ENCODE assay signal across 19 mouse cellular contexts in genomic region chr11:100292884-100293283, GRCm38 (mm10). TPM values are rescaled to one million over a fixed set of nuclear protein-coding genes. Genes with fewer than 3 reads are reported as not detected.
"Had no signal": no experiment of that assay in that cellular context is flagged by ENCODE, and none has a peak within 500 bp of the region (broad histone marks: within the 10 kb centered on the region; RNA-seq: fewer than 3 reads in every experiment).

No protein-coding gene starts in this region.

- H3K9ac ChIP-seq: limb, embryonic 13.5 days; liver, embryonic 15.5 days; neural tube, embryonic 12.5 days; stomach, embryonic 15.5 days had no signal

- H3K4me2 ChIP-seq: limb, embryonic 13.5 days; liver, embryonic 11.5 days; liver, embryonic 15.5 days; neural tube, embryonic 12.5 days; stomach, embryonic 15.5 days had no signal

- ATAC-seq: lung, postnatal 0 days had no signal

- H3K9me3 ChIP-seq: limb, embryonic 13.5 days; liver, embryonic 15.5 days; midbrain, embryonic 10.5 days; neural tube, embryonic 12.5 days; stomach, embryonic 15.5 days had no signal

- DNase-seq: kidney, postnatal 10 days; kidney, postnatal 4 days; lung, adult 2 months; lung, postnatal 4 days; right cerebral cortex, postnatal 14 days; thymus, adult 2 months; thymus, postnatal 36 days had no signal

- H3K27ac ChIP-seq: layer of hippocampus, adult 2 months; limb, embryonic 13.5 days; liver, embryonic 15.5 days; neural tube, embryonic 12.5 days; stomach, embryonic 15.5 days had no signal

- H3K36me3 ChIP-seq: limb, embryonic 13.5 days; liver, embryonic 15.5 days; midbrain, embryonic 10.5 days; neural tube, embryonic 12.5 days; stomach, embryonic 15.5 days had no signal

- H3K27me3 ChIP-seq: limb, embryonic 13.5 days; neural tube, embryonic 12.5 days; stomach, embryonic 15.5 days had no signal

- H3K4me3 ChIP-seq: layer of hippocampus, adult 2 months; limb, embryonic 13.5 days; liver, embryonic 15.5 days; midbrain, embryonic 10.5 days; myocyte; neural tube, embryonic 12.5 days; stomach, embryonic 15.5 days had no signal

RNA-seq across cellular contexts. Expression of gene Krt42, which starts 23.2 kb away (rescaled TPM):
- polyA plus RNA-seq: kidney, embryonic 14.5 days; limb, embryonic 13.5 days; liver, embryonic 11.5 days; liver, embryonic 15.5 days; lung, adult 2 months; lung, postnatal 0 days; midbrain, embryonic 10.5 days; myocyte; neural tube, embryonic 12.5 days; spleen, adult 2 months; stomach, embryonic 15.5 days; testis, adult 2 months had no signal

RNA-seq across cellular contexts. Expression of gene Krt17, which starts 32.1 kb away (rescaled TPM):
- polyA plus RNA-seq: myocyte; spleen, adult 2 months; testis, adult 2 months had no signal

RNA-seq across cellular contexts. Expression of gene Gast, which starts 41.3 kb away (rescaled TPM):
- polyA plus RNA-seq: kidney, embryonic 14.5 days; limb, embryonic 13.5 days; liver, embryonic 11.5 days; liver, embryonic 15.5 days; lung, adult 2 months; lung, postnatal 0 days; midbrain, embryonic 10.5 days; myocyte; neural tube, embryonic 12.5 days; spleen, adult 2 months; testis, adult 2 months had no signal

RNA-seq across cellular contexts. Expression of gene Krt16, which starts 44.2 kb away (rescaled TPM):
- polyA plus RNA-seq: kidney, embryonic 14.5 days; liver, embryonic 11.5 days; liver, embryonic 15.5 days; lung, postnatal 0 days; midbrain, embryonic 10.5 days; neural tube, embryonic 12.5 days; spleen, adult 2 months; testis, adult 2 months had no signal
